Mouse (Mus musculus) hindbrain, embryonic 10.5 days (tissue): ENCODE measurements around the gene AY761184. TPM values are rescaled to one million over a fixed set of nuclear protein-coding genes. Genes with fewer than 3 reads are reported as not detected.
"Not testable (repeated sequence)": the region's sequence is repeated elsewhere in the genome, so short reads cannot be mapped to it uniquely, and the experiment has no call there.

Experiments
- DNase-seq: peaks from one replicate; pipeline ENCODE4 v3.0.0-alpha.2; 2017; ENCODE audit warnings: low spot score
- H3K27ac ChIP-seq: fragments of 300-500 bp; sonication (generic); 2 replicates; pipeline ENCODE4 v1.5.1; 2016; ENCODE audit warnings: mild to moderate bottlenecking, moderate library complexity
- H3K27me3 ChIP-seq: fragments of 300-500 bp; sonication (generic); 2 replicates; pipeline ENCODE4 v1.6.1; 2016; ENCODE audit warnings: mild to moderate bottlenecking; ENCODE audit not compliant: poor library complexity, insufficient read depth, severe bottlenecking
- H3K36me3 ChIP-seq: fragments of 300-500 bp; sonication (generic); 2 replicates; pipeline ENCODE4 v1.6.1; 2016; ENCODE audit warnings: mild to moderate bottlenecking, moderate library complexity
- H3K4me1 ChIP-seq: fragments of 300-500 bp; sonication (generic); replicated peaks from 2 replicates; pipeline ENCODE4 v1.6.1; 2016; ENCODE audit warnings: mild to moderate bottlenecking
- H3K4me3 ChIP-seq: fragments of 300-500 bp; sonication (generic); 2 replicates; pipeline ENCODE4 v1.5.1; 2016; ENCODE audit warnings: mild to moderate bottlenecking, moderate library complexity
- H3K9me3 ChIP-seq: fragments of 300-500 bp; sonication (generic); 2 replicates; pipeline ENCODE4 v1.6.1; 2016; ENCODE audit warnings: mild to moderate bottlenecking, moderate library complexity
- WGBS: fragments of 180-500 bp; shearing (Covaris S2); methylation state at CpG from one replicate; pipeline ENCODE4 v1.1.7; 2016; 5-methylcytosine and 5-hydroxymethylcytosine counted together
- polyA plus RNA-seq: library from polyadenylated mRNA; unstranded; fragments of >200 nt; fragmentation: Nextera tagmentation; extraction: Ambion mirVana; gene quantifications from 2 replicates; pipeline ENCODE4 v1.2.1, GENCODE M21; 2016

The AY761184 gene
- not detected in 2 replicates for polyA plus RNA-seq

DNA sequence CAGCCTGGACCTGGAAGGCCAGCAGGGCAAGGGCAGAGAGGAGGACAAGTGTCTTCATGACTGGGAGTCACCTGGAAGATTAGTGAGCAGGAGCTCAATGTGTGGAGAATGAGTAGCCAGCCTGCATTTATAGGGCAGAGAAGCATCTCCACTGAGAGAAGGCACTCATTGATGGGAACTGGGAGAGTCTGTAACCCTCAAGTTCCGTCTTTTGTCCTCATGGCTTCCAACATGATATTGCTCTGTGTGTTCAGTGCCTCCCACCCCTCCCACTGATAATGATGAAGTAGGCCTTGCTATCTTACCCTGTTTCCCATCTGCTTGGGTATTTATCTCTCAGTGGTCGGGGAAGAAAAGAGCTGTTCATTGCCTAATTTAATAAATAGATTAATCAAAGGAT, at the start of gene AY761184:
Gene AY761184, minus strand, starts transcription at position 101 of the 400 bp plus-strand sequence.
- 90% methylated on average over 2 of the region's 2 CpGs for WGBS
- H3K4me3 ChIP-seq: not testable (repeated sequence)

DNA sequence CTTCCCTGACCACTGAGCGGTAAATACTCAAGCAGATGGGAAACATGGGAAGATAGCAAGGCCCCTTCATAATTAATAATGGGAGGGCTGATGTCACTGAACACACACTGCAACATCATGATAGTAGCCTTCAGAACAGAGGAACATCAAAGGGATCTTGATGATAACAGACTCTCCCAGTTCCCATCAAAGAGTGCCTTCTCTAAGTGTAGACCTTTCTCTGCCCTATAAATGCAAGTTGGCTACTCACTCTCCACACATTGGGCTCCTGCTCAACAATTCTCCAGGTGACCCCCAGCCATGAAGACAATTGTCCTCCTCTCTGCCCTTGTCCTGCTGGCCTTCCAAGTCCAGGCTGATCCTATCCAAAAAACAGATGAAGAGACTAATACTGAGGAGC, 37.9 kb downstream of the AY761184 start, which contains the start of gene Defa34:
Gene Defa34, plus strand, starts transcription at position 301 of the 400 bp plus-strand sequence.
- H3K27me3 ChIP-seq, H3K27ac ChIP-seq, H3K4me3 ChIP-seq, DNase-seq, H3K36me3 ChIP-seq, H3K4me1 ChIP-seq, H3K9me3 ChIP-seq: not testable (repeated sequence)
- WGBS: 88% methylated on average over 1 of the region's 1 CpGs

More for the DNA sequence above, at the start of gene AY761184:
- not testable (repeated sequence) for H3K27me3 ChIP-seq, H3K9me3 ChIP-seq, H3K27ac ChIP-seq, H3K4me1 ChIP-seq, DNase-seq, H3K36me3 ChIP-seq

DNA sequence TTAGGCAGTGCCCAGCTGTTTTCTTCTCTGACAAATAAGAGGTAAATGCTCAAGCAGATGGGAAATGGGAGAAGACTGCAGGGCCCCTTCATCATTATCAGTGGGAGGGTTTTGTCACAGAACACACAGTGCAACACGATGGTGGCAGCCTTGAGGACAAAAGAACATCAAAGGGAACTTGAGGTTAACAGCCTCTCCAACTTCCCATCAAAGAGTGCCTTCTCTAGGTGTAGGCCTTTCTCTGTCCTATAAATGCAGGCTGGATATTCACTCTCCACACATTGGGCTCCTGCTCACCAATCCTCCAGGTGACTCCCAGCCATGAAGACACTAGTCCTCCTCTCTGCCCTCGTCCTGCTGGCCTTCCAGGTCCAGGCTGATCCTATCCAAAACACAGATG, 48.0 kb downstream of the AY761184 start, which contains the start of gene Defa17:
Gene Defa17, plus strand, starts transcription at position 301 of the 400 bp plus-strand sequence.
- not testable (repeated sequence) for H3K9me3 ChIP-seq, H3K4me3 ChIP-seq, H3K36me3 ChIP-seq, H3K27me3 ChIP-seq, H3K27ac ChIP-seq, DNase-seq, H3K4me1 ChIP-seq
- WGBS: 88% methylated on average over 1 of the region's 2 CpGs

Other genes with a start within 250 kb of the AY761184 start
- not detected in 2 replicates for gene Gm7849, start 247.1 kb downstream of the AY761184 start, polyA plus RNA-seq
- gene Defa20, start 194.4 kb downstream of the AY761184 start, polyA plus RNA-seq: not detected in 2 replicates
- not detected in 2 replicates for gene Defa32, start 174.6 kb downstream of the AY761184 start, polyA plus RNA-seq
- gene Defa37, start 138.3 kb downstream of the AY761184 start, polyA plus RNA-seq: not detected in 2 replicates
- not detected in 2 replicates for gene Defa28, start 120.6 kb downstream of the AY761184 start, polyA plus RNA-seq
- not detected in 2 replicates for gene Gm7861, start 109.1 kb downstream of the AY761184 start, polyA plus RNA-seq
- not detected in 2 replicates for gene Defa26, start 85.5 kb downstream of the AY761184 start, polyA plus RNA-seq
- gene Defa17, start 47.9 kb downstream of the AY761184 start, polyA plus RNA-seq: not detected in 2 replicates
- gene Defa34, start 37.8 kb downstream of the AY761184 start, polyA plus RNA-seq: not detected in 2 replicates
- not detected in 2 replicates for gene Defa24, start 30.8 kb upstream of the AY761184 start, polyA plus RNA-seq
- gene Defb50, start 119.9 kb upstream of the AY761184 start, polyA plus RNA-seq: not detected in 2 replicates
- gene Defb2, start 136.3 kb upstream of the AY761184 start, polyA plus RNA-seq: not detected in 2 replicates
- not detected in 2 replicates for gene Defb10, start 155.3 kb upstream of the AY761184 start, polyA plus RNA-seq
- 0.65 TPM in 1 of 2 replicates, not detected in the other for gene Defb9, start 181.8 kb upstream of the AY761184 start, polyA plus RNA-seq
- 1.1 and 13.9 TPM in 2 replicates for gene Defb11, start 202.8 kb upstream of the AY761184 start, polyA plus RNA-seq
- not detected in 2 replicates for gene Defb15, start 229.1 kb upstream of the AY761184 start, polyA plus RNA-seq
- not detected in 2 replicates for gene Defb35, start 234.7 kb upstream of the AY761184 start, polyA plus RNA-seq
- gene Defb13, start 243.1 kb upstream of the AY761184 start, polyA plus RNA-seq: not detected in 2 replicates